Mouse (Mus musculus): ENCODE data around the gene Stk11. TPM values are rescaled to one million over a fixed set of nuclear protein-coding genes. Genes with fewer than 3 reads are reported as not detected.

Gene Stk11
- polyA plus RNA-seq, 1 experiment from 2014 or later = 17.4 TPM

- WGBS = 62% methylated on average over 15 of the region's 15 CpGs
Measured at GRCm38 (mm10) chr10:80157141-80157929, 41.7 kb downstream of the Stk11 start.

DNA sequence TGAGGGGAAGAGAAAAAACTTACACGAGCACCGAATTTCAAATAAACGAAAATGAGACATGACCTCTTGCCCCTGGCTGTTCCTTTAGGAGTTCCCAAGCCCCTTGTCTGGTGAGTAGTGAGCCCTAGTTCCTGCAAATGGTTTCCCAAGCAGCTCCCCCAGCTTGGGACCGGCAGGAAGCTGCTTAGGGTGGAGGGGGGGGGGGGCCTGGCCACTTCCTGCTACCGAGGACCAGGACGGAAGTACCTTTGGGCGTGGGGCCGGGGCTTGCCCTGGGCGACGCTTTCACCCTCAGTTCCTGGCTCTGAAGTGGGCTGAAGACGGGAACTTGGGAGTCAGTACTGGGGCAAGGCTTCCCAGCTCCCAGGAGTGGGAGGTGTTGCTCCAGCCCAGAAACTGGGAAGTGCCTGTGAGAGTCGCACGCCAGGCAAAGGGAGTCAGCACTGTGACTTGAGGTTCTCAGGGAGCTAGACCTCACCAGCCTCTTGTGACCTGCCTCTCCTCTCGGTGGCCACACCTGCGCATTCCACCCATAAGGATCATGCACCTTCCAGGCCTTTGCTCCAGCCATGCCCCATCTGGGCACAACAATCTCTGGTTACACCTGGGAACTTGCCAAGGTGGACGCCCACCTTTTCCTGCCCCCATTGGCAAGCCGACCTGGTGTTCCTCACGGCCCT lies 42.8 kb downstream of the Stk11 start:
- H3K27ac ChIP-seq = peak overlapping the region; percentile 83
- peak overlapping the region; percentile 70 for H3K4me2 ChIP-seq (replicated peaks)
- H3K27me3 ChIP-seq (replicated peaks) = 0 out of 2 replicates have a peak, but pooled peaks cover 5% of the 10 kb centered on the region
- WGBS = 12% methylated on average over 18 of the region's 18 CpGs
- 0 out of 2 replicates have a peak overlapping the region, but pooled peaks have one; percentile 35 for H3K9ac ChIP-seq
- no peak for ATAC-seq (ENCODE audit: low FRiP score, low read depth)
- peaks cover 79% of the 10 kb centered on the region for H3K4me1 ChIP-seq
- peaks cover 44% of the 10 kb centered on the region for H3K36me3 ChIP-seq
- H3K4me3 ChIP-seq = peak overlapping the region; percentile 7; the same call in 1 of the 2 replicates
- H3K9me3 ChIP-seq = no peaks in the 10 kb centered on the region

More at GRCm38 (mm10) chr10:80157141-80157929, 41.7 kb downstream of the Stk11 start:
- peak overlapping the region; percentile 22 for H3K4me2 ChIP-seq (replicated peaks)
- peaks cover 55% of the 10 kb centered on the region for H3K36me3 ChIP-seq
- peak overlapping the region; percentile 7; the same call in 1 of the 2 replicates for H3K4me3 ChIP-seq
- peak overlapping the region; percentile 19 for H3K9ac ChIP-seq
- H3K27ac ChIP-seq = peak overlapping the region; percentile 57; the same call in 1 of the 2 replicates
- H3K4me1 ChIP-seq = peaks cover 90% of the 10 kb centered on the region
- ATAC-seq (ENCODE audit: low FRiP score, low read depth) = no peak
- H3K27me3 ChIP-seq (replicated peaks) = no peaks in the 10 kb centered on the region
- no peaks in the 10 kb centered on the region for H3K9me3 ChIP-seq

- Histone ChIP-seq H3K27me3 (replicated peaks) (0 out of 2 replicates have a peak, but pooled peaks cover 7% of the 10 kb centered on the region), H3K9ac (peak overlapping the region; percentile 47), H3K4me1 (peaks cover 77% of the 10 kb centered on the region), H3K27ac (peak overlapping the region; percentile 83), H3K36me3 (peaks cover 37% of the 10 kb centered on the region), H3K9me3 (no peaks in the 10 kb centered on the region), H3K4me3 (peak overlapping the region; percentile 41), H3K4me2 (replicated peaks) (peak overlapping the region; percentile 70)
- WGBS = 7% methylated on average over 12 of the region's 12 CpGs
- no peak; the same call in 1 of the 2 replicates for ATAC-seq (ENCODE audit: low FRiP score, low read depth)
Measured at GRCm38 (mm10) chr10:80159021-80159560, 43.5 kb downstream of the Stk11 start.

- Histone ChIP-seq H3K9ac (peak overlapping the region; percentile 47), H3K27me3 (replicated peaks) (0 out of 2 replicates have a peak, but pooled peaks cover 7% of the 10 kb centered on the region), H3K4me1 (peaks cover 77% of the 10 kb centered on the region), H3K4me3 (peak overlapping the region; percentile 41), H3K27ac (peak overlapping the region; percentile 83), H3K4me2 (replicated peaks) (peak overlapping the region; percentile 70), H3K9me3 (no peaks in the 10 kb centered on the region), H3K36me3 (peaks cover 30% of the 10 kb centered on the region)
- ATAC-seq (ENCODE audit: low FRiP score, low read depth) = peak; percentile 77
- WGBS = under 1% methylated on average over 55 of the region's 55 CpGs
Measured at GRCm38 (mm10) chr10:80159561-80160454, 44.2 kb downstream of the Stk11 start.

DNA sequence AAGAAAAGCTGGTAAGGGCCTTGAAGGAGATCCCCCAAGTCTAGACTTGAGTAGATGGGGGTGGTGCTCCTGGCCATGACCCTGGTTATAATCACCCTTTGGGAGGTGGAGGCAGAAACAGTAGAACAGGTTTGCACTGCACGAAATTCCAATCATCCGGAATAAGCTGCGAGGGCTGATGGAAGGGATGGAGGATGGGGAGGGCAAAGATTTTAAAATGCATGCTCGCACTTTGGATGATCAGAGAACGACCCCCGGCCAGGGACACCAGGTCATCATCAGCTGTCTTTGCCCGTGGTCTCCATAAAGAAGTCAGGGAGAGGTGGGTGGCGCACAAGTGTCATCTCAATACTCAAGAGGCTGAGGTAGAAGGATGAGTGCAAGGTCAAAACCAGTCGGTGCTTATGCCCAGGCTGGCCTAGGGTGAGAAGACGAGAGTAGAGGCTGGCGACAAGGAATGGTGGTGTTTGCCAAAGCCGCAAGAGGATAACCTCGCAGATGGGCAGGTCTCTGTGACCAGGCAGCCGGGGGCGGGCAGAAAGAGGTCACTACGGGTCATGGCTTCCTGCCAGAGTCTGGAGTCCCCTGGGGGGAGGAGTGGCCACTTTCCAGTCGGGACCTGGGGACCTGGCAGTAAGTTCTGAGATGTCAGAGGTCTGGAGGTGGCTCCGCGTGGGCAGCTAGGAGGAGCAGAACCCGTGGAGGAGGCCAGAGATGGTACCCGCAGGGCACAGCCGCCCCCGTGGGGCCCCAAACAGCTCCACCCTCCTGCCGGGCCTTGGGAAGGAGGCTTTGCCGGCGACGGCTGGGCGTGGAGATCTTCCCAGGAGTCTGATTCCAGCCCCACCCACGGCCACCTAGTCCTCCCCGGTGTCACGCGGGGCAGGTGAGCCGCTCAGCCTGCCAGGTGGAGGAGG lies 45.1 kb downstream of the Stk11 start:
- Histone ChIP-seq H3K4me3 (peak overlapping the region; percentile 41; the same call in 1 of the 2 replicates), H3K27ac (0 out of 2 replicates have a peak overlapping the region, but pooled peaks have one; percentile 83), H3K9ac (peak overlapping the region; percentile 40), H3K4me2 (replicated peaks) (peak overlapping the region; percentile 70), H3K9me3 (no peaks in the 10 kb centered on the region), H3K4me1 (peaks cover 76% of the 10 kb centered on the region), H3K36me3 (peaks cover 21% of the 10 kb centered on the region), H3K27me3 (replicated peaks) (0 out of 2 replicates have a peak, but pooled peaks cover 7% of the 10 kb centered on the region)
- 2% methylated on average over 33 of the region's 33 CpGs for WGBS
- ATAC-seq (ENCODE audit: low FRiP score, low read depth) = no peak

DNA sequence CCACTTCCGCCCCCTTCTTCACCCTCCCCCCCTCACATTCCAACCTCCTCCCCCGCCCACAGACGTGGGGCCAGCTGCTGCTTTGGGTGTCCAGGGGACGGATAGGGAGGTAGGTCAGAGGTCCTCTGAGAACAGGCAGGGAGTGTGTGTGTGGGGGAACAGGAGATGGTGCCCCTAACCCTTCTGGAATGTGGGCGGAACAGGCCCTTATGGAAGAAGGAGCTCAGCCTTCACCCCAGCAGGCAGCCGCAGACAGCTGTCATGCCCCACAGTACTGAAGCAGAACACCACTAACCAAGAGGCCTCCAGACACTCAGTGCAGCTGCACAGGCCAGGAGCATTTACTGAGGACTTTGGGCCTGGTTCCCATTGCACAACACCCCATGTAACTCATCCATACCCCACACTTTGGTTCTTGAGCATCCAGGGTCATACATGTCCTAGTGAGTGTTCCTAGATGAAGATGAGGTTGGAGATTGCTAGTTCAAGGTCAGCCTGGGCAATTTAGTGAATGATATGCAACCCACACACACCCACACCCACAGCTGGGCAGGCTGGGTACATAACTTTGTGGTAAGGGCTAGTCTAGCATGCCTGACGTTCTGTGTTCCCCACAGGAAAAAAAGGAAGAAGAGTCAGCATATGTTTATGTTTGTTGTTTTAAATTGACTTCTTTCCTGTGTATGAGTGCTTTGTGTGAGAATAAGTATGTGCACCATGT lies 46.1 kb downstream of the Stk11 start:
- Histone ChIP-seq H3K4me1 (peaks cover 72% of the 10 kb centered on the region), H3K9ac (peak overlapping the region; percentile 40), H3K27me3 (replicated peaks) (0 out of 2 replicates have a peak, but pooled peaks cover 7% of the 10 kb centered on the region), H3K4me3 (no peak overlapping the region), H3K9me3 (no peaks in the 10 kb centered on the region), H3K36me3 (peaks cover 11% of the 10 kb centered on the region), H3K27ac (peak overlapping the region; percentile 53; the same call in 1 of the 2 replicates), H3K4me2 (replicated peaks) (peak overlapping the region; percentile 70)
- no peak for ATAC-seq (ENCODE audit: low FRiP score, low read depth)
- 9% methylated on average over 7 of the region's 7 CpGs for WGBS

GRCm38 (mm10) chr10:80162243-80162608 lies 46.6 kb downstream of the Stk11 start:
- H3K27ac ChIP-seq = no peak overlapping the region

GRCm38 (mm10) chr10:80162716-80163299 lies 47.2 kb downstream of the Stk11 start:
- Histone ChIP-seq H3K9ac (no peak overlapping the region), H3K4me1 (peaks cover 63% of the 10 kb centered on the region)
- WGBS = 77% methylated on average over 6 of the region's 6 CpGs

More at GRCm38 (mm10) chr10:80162243-80162608, 46.6 kb downstream of the Stk11 start:
- ATAC-seq (ENCODE audit: low FRiP score, low read depth) = no peak
- H3K9me3 ChIP-seq = no peaks in the 10 kb centered on the region
- H3K27me3 ChIP-seq (replicated peaks) = 0 out of 2 replicates have a peak, but pooled peaks cover 7% of the 10 kb centered on the region
- peaks cover 69% of the 10 kb centered on the region for H3K4me1 ChIP-seq
- no peak overlapping the region for H3K4me3 ChIP-seq
- 84% methylated on average over 3 of the region's 3 CpGs for WGBS
- no peak overlapping the region for H3K4me2 ChIP-seq (replicated peaks)
- 0 out of 2 replicates have a peak overlapping the region, but pooled peaks have one; percentile 2 for H3K9ac ChIP-seq
- H3K36me3 ChIP-seq = peaks cover 6% of the 10 kb centered on the region

DNA sequence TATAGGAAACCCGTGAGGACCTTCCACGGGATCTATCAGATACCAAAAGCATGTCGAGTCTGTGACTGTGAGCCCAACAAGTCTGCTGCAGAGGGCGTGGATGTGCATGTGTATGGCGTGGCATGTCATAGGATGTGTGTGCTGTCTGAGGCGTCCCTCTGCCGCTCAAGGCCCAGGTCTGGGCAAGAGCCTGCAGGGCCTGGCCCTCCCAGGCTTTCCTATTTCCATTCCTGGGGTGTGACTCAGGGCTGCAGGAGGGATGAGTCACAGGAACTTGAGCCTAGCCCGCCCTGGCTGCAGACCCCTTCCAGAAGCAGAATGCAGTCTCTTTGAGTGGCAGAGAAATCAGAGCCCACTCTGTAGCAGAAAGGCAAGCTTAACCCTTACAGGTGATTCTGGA lies 48.1 kb downstream of the Stk11 start:
- Histone ChIP-seq H3K4me1 (peaks cover 58% of the 10 kb centered on the region), H3K36me3 (no peaks in the 10 kb centered on the region), H3K9me3 (no peaks in the 10 kb centered on the region), H3K4me3 (no peak overlapping the region), H3K27ac (no peak overlapping the region), H3K9ac (peak overlapping the region; percentile 64; the same call in 1 of the 2 replicates), H3K27me3 (replicated peaks) (0 out of 2 replicates have a peak, but pooled peaks cover 7% of the 10 kb centered on the region), H3K4me2 (replicated peaks) (peak overlapping the region; percentile 80; the same call in 1 of the 2 replicates)
- WGBS = 83% methylated on average over 8 of the region's 8 CpGs
- no peak for ATAC-seq (ENCODE audit: low FRiP score, low read depth)

More at GRCm38 (mm10) chr10:80162716-80163299, 47.2 kb downstream of the Stk11 start:
- no peaks in the 10 kb centered on the region; the same call in 1 of the 2 replicates for H3K36me3 ChIP-seq
- H3K27me3 ChIP-seq (replicated peaks) = 0 out of 2 replicates have a peak, but pooled peaks cover 7% of the 10 kb centered on the region
- H3K9me3 ChIP-seq = no peaks in the 10 kb centered on the region
- no peak overlapping the region for H3K4me2 ChIP-seq (replicated peaks)
- ATAC-seq (ENCODE audit: low FRiP score, low read depth) = no peak
- H3K4me3 ChIP-seq = no peak overlapping the region
- no peak overlapping the region for H3K27ac ChIP-seq
